Mouse (Mus musculus) gastrocnemius, postnatal 36 days (tissue): Measurements from ENCODE around the gene Exoc8. TPM values are rescaled to one million over a fixed set of nuclear protein-coding genes. Genes with fewer than 3 reads are reported as not detected.

Experiments used
- DNase-seq, 2 experiments: peaks; one replicate each; pipeline ENCODE4 v3.0.0; 2022
- intact Hi-C: fragments of 180-260 bp; cut with DNase I; formaldehyde crosslinking; loops from one replicate; pipeline ENCODE4 v1.15.1; 2025
- total RNA-seq, 2 experiments: library from RNA; stranded (reverse); gene quantifications; 2 replicates each; pipeline ENCODE4 v1.2.3; 2021

Exoc8 gene
- total RNA-seq, 2 experiments from 2014 or later: 6.3 to 8.0 TPM

- intact Hi-C loops: no loop called here
- DNase-seq: no peak
Observed at GRCm38 (mm10) chr8:124863163-124863677, 34.3 kb downstream of the Exoc8 start.

- peak; percentile 91 to 94 for DNase-seq
- intact Hi-C loops: no loop called here
Observed at GRCm38 (mm10) chr8:124862321-124863162, 35.0 kb downstream of the Exoc8 start, which contains the start of the genes Gnpat and 2810004N23Rik. Gnpat (plus strand) TSS chr8:124863033. 2810004N23Rik (minus strand) TSS chr8:124863120.

DNA sequence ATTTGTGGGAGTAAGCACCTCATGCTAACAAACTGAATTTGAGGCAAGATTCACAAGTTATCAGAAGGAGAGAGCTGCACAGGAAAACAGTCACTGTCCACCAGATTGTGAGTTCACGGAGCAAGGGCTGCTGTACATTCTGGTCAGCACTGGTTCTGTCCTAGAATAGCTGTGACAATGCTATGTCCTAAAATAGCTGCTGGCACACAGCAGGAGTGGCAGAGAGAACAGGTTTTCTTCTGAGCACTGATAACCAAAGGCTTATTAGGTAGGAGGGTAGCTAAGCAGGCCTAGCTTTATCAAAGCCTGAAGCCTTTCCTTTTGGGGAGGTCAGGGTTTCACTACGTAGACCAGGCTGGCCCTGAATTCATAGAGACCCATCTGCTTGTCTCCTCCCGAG lies 37.3 kb downstream of the Exoc8 start:
- intact Hi-C loops: no loop called here
- DNase-seq: no peak

GRCm38 (mm10) chr8:124859466-124859865 lies 38.0 kb downstream of the Exoc8 start:
- DNase-seq: no peak
- intact Hi-C loops: no loop called here

GRCm38 (mm10) chr8:124853511-124853910 lies 44.0 kb downstream of the Exoc8 start:
- intact Hi-C loops: no loop called here

DNA sequence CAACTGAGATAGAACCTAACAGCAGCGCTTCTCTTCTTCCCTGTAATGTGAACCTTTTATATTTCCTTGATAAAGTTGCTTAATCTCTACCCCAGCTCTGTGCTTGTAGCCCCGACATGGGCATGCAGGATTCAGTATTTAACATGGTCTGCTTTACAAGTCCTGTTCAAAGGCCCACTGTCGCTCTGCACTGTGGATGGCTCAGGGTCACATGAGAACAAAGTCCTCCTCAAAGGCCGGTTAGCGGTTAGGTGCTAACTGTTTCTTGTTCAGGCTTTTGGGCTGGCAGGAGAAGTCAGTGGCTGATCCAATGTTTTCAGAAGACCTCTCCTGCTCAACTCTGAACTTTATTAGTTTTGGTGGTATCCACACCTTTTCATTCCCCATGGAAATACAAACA lies 51.9 kb downstream of the Exoc8 start:
- intact Hi-C loops: no loop called here

More at GRCm38 (mm10) chr8:124853511-124853910, 44.0 kb downstream of the Exoc8 start:
- no peak for DNase-seq

GRCm38 (mm10) chr8:124845131-124845530 lies 52.4 kb downstream of the Exoc8 start:
- no peak for DNase-seq
- intact Hi-C loops: no loop called here

More for the DNA sequence above, 51.9 kb downstream of the Exoc8 start:
- DNase-seq: no peak

Other genes starting within 250 kb of the Exoc8 start
- 10 to 100 TPM in 1 of 2 experiments, 1 to 10 TPM in 1; 9.9 to 12.1 TPM for gene 2310022B05Rik, start 234.3 kb downstream of the Exoc8 start, total RNA-seq
- gene Ttc13, start 175.7 kb downstream of the Exoc8 start, total RNA-seq: 10 to 100 TPM; 15.6 to 18.5 TPM
- 1 to 10 TPM; 2.2 to 2.9 TPM for gene Arv1, start 175.6 kb downstream of the Exoc8 start, total RNA-seq
- under 1 TPM; 0.37 to 0.64 TPM for gene Fam89a, start 145.9 kb downstream of the Exoc8 start, total RNA-seq
- gene Trim67, start 104.6 kb downstream of the Exoc8 start, total RNA-seq: under 1 TPM; 0.05 to 0.35 TPM
- 100 to 1,000 TPM; 146 to 148 TPM for gene Gnpat, start 34.7 kb downstream of the Exoc8 start, total RNA-seq
- 10 to 100 TPM; 25.5 to 27.5 TPM for gene 2810004N23Rik, start 34.6 kb downstream of the Exoc8 start, total RNA-seq
- 1 to 10 TPM; 5.0 to 6.9 TPM for gene Sprtn, start 181 bp upstream of the Exoc8 start, total RNA-seq
- 100 to 1,000 TPM; 140 to 151 TPM for gene Egln1, start 51.6 kb upstream of the Exoc8 start, total RNA-seq
- gene Tsnax, start 115.3 kb upstream of the Exoc8 start, total RNA-seq: 10 to 100 TPM; 62.3 to 68.5 TPM
- gene Disc1, start 156.5 kb upstream of the Exoc8 start, total RNA-seq: under 1 TPM; 0.82 to 0.99 TPM